Mouse (Mus musculus): ENCODE measurements around the gene Kbtbd13.

Kbtbd13 gene

GRCm38 (mm10) chr9:65391613-65391964 lies at the start of gene Kbtbd13:
Kbtbd13 (minus strand) TSS chr9:65391652.
- no peak for DNase-seq

GRCm38 (mm10) chr9:65435671-65436301 lies 44.3 kb upstream of the Kbtbd13 start, which contains the start of gene Mtfmt:
Mtfmt (plus strand) TSS chr9:65435782.
- peak; percentile 98 for DNase-seq

- peak; percentile 12 for DNase-seq
Observed at GRCm38 (mm10) chr9:65435211-65435610, 43.8 kb upstream of the Kbtbd13 start.

- DNase-seq: peak; percentile 73
Observed at GRCm38 (mm10) chr9:65434140-65434539, 42.7 kb upstream of the Kbtbd13 start.

GRCm38 (mm10) chr9:65432236-65432635 lies 40.8 kb upstream of the Kbtbd13 start:
- peak; percentile 84 for DNase-seq

GRCm38 (mm10) chr9:65430921-65431320 lies 39.5 kb upstream of the Kbtbd13 start:
- no peak for DNase-seq

- no peak for DNase-seq
Observed at GRCm38 (mm10) chr9:65430401-65430800, 38.9 kb upstream of the Kbtbd13 start.

- no peak for DNase-seq
Observed at GRCm38 (mm10) chr9:65428003-65428402, 36.6 kb upstream of the Kbtbd13 start.

- no peak for DNase-seq
Observed at GRCm38 (mm10) chr9:65427511-65427910, 36.1 kb upstream of the Kbtbd13 start.

- DNase-seq: no peak
Observed at GRCm38 (mm10) chr9:65424393-65424792, 32.9 kb upstream of the Kbtbd13 start.

- no peak for DNase-seq
Observed at GRCm38 (mm10) chr9:65422760-65423501, 31.5 kb upstream of the Kbtbd13 start, which contains the start of gene Slc51b. Slc51b (minus strand) TSS chr9:65422955.

GRCm38 (mm10) chr9:65419633-65420032 lies 28.2 kb upstream of the Kbtbd13 start:
- DNase-seq: no peak

GRCm38 (mm10) chr9:65417738-65418137 lies 26.3 kb upstream of the Kbtbd13 start:
- no peak for DNase-seq

- no peak for DNase-seq
Observed at GRCm38 (mm10) chr9:65411326-65411725, 19.9 kb upstream of the Kbtbd13 start.

GRCm38 (mm10) chr9:65410378-65410777 lies 18.9 kb upstream of the Kbtbd13 start:
- DNase-seq: no peak

GRCm38 (mm10) chr9:65408871-65409295 lies 17.4 kb upstream of the Kbtbd13 start:
- DNase-seq: no peak

GRCm38 (mm10) chr9:65407861-65408260 lies 16.4 kb upstream of the Kbtbd13 start:
- no peak for DNase-seq

- DNase-seq: no peak
Observed at GRCm38 (mm10) chr9:65407327-65407726, 15.9 kb upstream of the Kbtbd13 start.

- no peak for DNase-seq
Observed at GRCm38 (mm10) chr9:65405184-65405449, 13.7 kb upstream of the Kbtbd13 start.

GRCm38 (mm10) chr9:65404331-65405183 lies 13.1 kb upstream of the Kbtbd13 start:
- no peak for DNase-seq

GRCm38 (mm10) chr9:65399934-65400333 lies 8.5 kb upstream of the Kbtbd13 start:
- no peak for DNase-seq

GRCm38 (mm10) chr9:65398279-65398678 lies 6.8 kb upstream of the Kbtbd13 start, which contains the start of gene Rasl12:
Rasl12 (plus strand) TSS chr9:65398506.
- DNase-seq: peak; percentile 65

- DNase-seq: no peak
Observed at GRCm38 (mm10) chr9:65394360-65394759, 2.9 kb upstream of the Kbtbd13 start.

- DNase-seq: no peak
Observed at GRCm38 (mm10) chr9:65393606-65394005, 2.2 kb upstream of the Kbtbd13 start.

Measured in thymus, postnatal 14 days (tissue).